Comparison of ENCODE assay signal across 8 mouse cellular contexts in the genomic region with DNA sequence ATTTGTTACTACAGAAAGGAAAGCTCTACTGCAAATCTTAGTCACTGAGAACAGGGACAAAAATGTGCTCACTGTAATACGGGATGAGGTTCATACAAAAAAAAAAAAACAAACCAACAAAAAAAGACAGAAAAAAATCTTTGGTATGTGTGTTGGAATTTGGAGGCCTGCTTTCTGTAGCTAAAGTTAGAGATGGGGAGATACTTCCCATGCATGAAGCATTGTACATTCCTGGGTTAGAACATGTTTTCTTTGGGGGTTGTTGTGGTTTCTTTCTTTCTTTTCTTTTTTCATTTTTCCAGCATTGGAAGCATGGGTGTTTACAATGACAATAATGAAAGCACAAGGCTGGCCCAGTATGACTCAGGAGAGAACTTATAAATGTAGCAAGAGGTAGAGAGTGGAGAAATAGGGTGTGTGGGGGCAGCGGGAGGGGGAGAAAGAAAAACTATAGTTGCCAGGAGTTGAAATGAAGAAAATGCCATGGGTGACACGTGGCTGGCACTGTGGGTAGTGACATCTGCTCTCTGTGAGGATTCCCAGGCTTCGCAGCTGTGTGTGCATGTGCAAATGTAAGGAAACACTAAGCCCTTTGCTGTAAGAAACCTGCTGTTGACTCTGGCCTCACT.
DNase-seq lines count a peak whose midpoint lies in the region; TF ChIP-seq lines count a peak whose summit lies in the region.
"Had no signal": no experiment of that assay in that cellular context is flagged by ENCODE, and none has a peak within 500 bp of the region (broad histone marks: within the 10 kb centered on the region; RNA-seq: fewer than 3 reads in every experiment).

No protein-coding gene starts in this region.

- H3K4me3 ChIP-seq in C2C12 (ENCODE audit: insufficient read depth, poor library complexity, severe bottlenecking), result no peak overlapping the region
- H3K4me3 ChIP-seq: liver, embryonic 15.5 days had no signal

- intact Hi-C loops in left cerebral cortex, postnatal 14 days (cut with DNase I), result no loop called here

- DNase-seq in 3134 (ENCODE audit: extremely low read depth, insufficient read length, low spot score), result peak; percentile 64
- peak; percentile 67 to 77 for DNase-seq in frontal cortex, adult 2 months (ENCODE audit: extremely low spot score in 1 of 2, low spot score in 1 of 2)
- DNase-seq in left cerebral cortex, postnatal 14 days (ENCODE audit: low spot score in 2 of 2), result peak; percentile 9 to 62
- no peak for DNase-seq in gastrocnemius, adult 18-20 months (ENCODE audit: low spot score)
- no peak for DNase-seq in thymus, postnatal 36 days
- DNase-seq in c-Kit-positive CD71-positive TER-119-positive erythroid progenitor cells, embryonic 14.5 days (ENCODE audit: low spot score), result no peak

- no peaks in the 10 kb centered on the region for H3K79me2 ChIP-seq in C2C12 (ENCODE audit: control insufficient read depth, insufficient read depth)

- no peaks in the 10 kb centered on the region for H3K36me3 ChIP-seq in C2C12 (ENCODE audit: control insufficient read depth, insufficient read depth)
- H3K36me3 ChIP-seq: liver, embryonic 15.5 days had no signal

- no peak overlapping the region for H3ac ChIP-seq in C2C12 (ENCODE audit: control insufficient read depth, insufficient read length, low read depth)

- H3K79me3 ChIP-seq in C2C12 (ENCODE audit: low read depth), result no peaks in the 10 kb centered on the region

- TF ChIP-seq CTCF in C2C12 (IDR thresholded peaks at IDR 0.05; ENCODE audit: control insufficient read depth, insufficient read depth, insufficient read length), result no peak

- H3K27me3 ChIP-seq in C2C12 (ENCODE audit: control insufficient read depth, insufficient read depth, insufficient read length), result no peaks in the 10 kb centered on the region
- H3K27me3 ChIP-seq: liver, embryonic 15.5 days had no signal

TF ChIP-seq in C2C12, 6 proteins besides CTCF, POLR2A, EP300 and RAD21:
- TF ChIP-seq MYOG (IDR thresholded peaks at IDR 0.05; ENCODE audit: control insufficient read depth, extremely low read depth, insufficient read length) (no peak), FOSL1 (IDR thresholded peaks at IDR 0.05; ENCODE audit: insufficient read depth, low read length, poor library complexity, severe bottlenecking) (no peak), MYOD1 (IDR thresholded peaks at IDR 0.05; ENCODE audit: control insufficient read depth, insufficient read length, low read depth) (peak; percentile 67), MAX (IDR thresholded peaks at IDR 0.05) (peak; percentile 82), USF1 (IDR thresholded peaks at IDR 0.05; ENCODE audit: low read depth) (peak; percentile 67), CEBPB (IDR thresholded peaks at IDR 0.05; ENCODE audit: low read depth) (peak; percentile 52)

Comparison
In these comparisons a context has a peak if more than half of its experiments do, and no peak if none do; other contexts are left out.
1. DNase-seq: peak in 3134 (single experiment), frontal cortex, adult 2 months (2 of 2) and left cerebral cortex, postnatal 14 days (2 of 2); none in gastrocnemius, adult 18-20 months (single experiment), thymus, postnatal 36 days (0 of 2) and c-Kit-positive CD71-positive TER-119-positive erythroid progenitor cells, embryonic 14.5 days (single experiment).